Mouse (Mus musculus): ENCODE results near the gene Kif5a. TPM values are rescaled to one million over a fixed set of nuclear protein-coding genes. Genes with fewer than 3 reads are reported as not detected.

The Kif5a gene
- total and polyA plus RNA-seq, 3 experiments: 0.34 to 2.2 (median 0.45) TPM

GRCm38 (mm10) chr10:127203106-127203505 is 60.0 kb downstream of the Kif5a start:
- Histone ChIP-seq H3K27me3 (ENCODE audit: control insufficient read depth, insufficient read depth, low read length) (no peaks in the 10 kb centered on the region), H3K4me3 (no peak overlapping the region), H3K9ac (ENCODE audit: low read depth, low read length) (no peak overlapping the region), H3K4me1 (ENCODE audit: control insufficient read depth, insufficient read depth, low read length) (no peaks in the 10 kb centered on the region), H3K36me3 (ENCODE audit: control insufficient read depth, insufficient read depth, low read length) (no peaks in the 10 kb centered on the region), H3K27ac (no peak overlapping the region), H3K79me2 (replicated peaks; ENCODE audit: control insufficient read depth, insufficient read depth, low read length) (no peaks in the 10 kb centered on the region)
- DNase-seq: no peak
- TF ChIP-seq EP300 (IDR thresholded peaks at IDR 0.05; ENCODE audit: insufficient read depth, low read depth, low read length): no peak
- TF ChIP-seq POLR2A (IDR thresholded peaks at IDR 0.05; ENCODE audit: insufficient read depth, low read depth, low read length): no peak
- TF ChIP-seq CTCF (IDR thresholded peaks at IDR 0.05): no peak
- 93% methylated on average over 3 of the region's 3 CpGs for WGBS
- intact Hi-C loops (cut with DNase I): no loop called here

DNA sequence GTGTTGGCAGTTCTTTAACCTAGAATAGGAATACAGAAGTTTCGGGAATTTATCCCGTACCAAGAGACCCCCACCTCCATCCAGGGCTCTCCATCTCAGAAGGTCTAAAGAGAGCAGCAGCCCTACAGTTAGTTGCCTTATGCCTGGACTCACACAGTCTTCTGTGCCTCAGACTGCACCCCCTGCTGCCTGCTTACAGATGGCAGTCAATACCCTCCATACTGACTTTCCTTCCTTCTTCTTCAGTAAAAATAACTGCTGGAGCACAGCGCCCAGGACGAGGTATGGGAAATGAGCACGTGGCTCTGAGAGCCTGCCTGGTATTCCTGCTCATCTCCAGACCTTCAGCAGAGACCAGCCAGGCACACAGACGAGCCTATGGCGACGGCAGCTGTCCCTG is 62.9 kb downstream of the Kif5a start:
- H3K79me2 ChIP-seq (replicated peaks; ENCODE audit: control insufficient read depth, insufficient read depth, low read length): no peaks in the 10 kb centered on the region
- H3K4me3 ChIP-seq: no peak overlapping the region
- DNase-seq: no peak
- intact Hi-C loops (cut with DNase I): no loop called here
- TF ChIP-seq CTCF (IDR thresholded peaks at IDR 0.05): no peak
- TF ChIP-seq POLR2A (IDR thresholded peaks at IDR 0.05; ENCODE audit: insufficient read depth, low read depth, low read length): no peak
- TF ChIP-seq EP300 (IDR thresholded peaks at IDR 0.05; ENCODE audit: insufficient read depth, low read depth, low read length): no peak
- WGBS: 72% methylated on average over 8 of the region's 8 CpGs
- peaks cover 1% of the 10 kb centered on the region; the same call in 1 of the 2 replicates for H3K4me1 ChIP-seq (ENCODE audit: control insufficient read depth, insufficient read depth, low read length)
- no peak overlapping the region for H3K9ac ChIP-seq (ENCODE audit: low read depth, low read length)
- H3K36me3 ChIP-seq (ENCODE audit: control insufficient read depth, insufficient read depth, low read length): no peaks in the 10 kb centered on the region
- H3K27ac ChIP-seq: no peak overlapping the region
- no peaks in the 10 kb centered on the region for H3K27me3 ChIP-seq (ENCODE audit: control insufficient read depth, insufficient read depth, low read length)

GRCm38 (mm10) chr10:127199474-127199873 is 63.7 kb downstream of the Kif5a start:
- DNase-seq: no peak
- Histone ChIP-seq H3K4me1 (ENCODE audit: control insufficient read depth, insufficient read depth, low read length) (peaks cover 1% of the 10 kb centered on the region; the same call in 1 of the 2 replicates), H3K27me3 (ENCODE audit: control insufficient read depth, insufficient read depth, low read length) (no peaks in the 10 kb centered on the region), H3K4me3 (no peak overlapping the region), H3K36me3 (ENCODE audit: control insufficient read depth, insufficient read depth, low read length) (no peaks in the 10 kb centered on the region), H3K9ac (ENCODE audit: low read depth, low read length) (no peak overlapping the region), H3K79me2 (replicated peaks; ENCODE audit: control insufficient read depth, insufficient read depth, low read length) (no peaks in the 10 kb centered on the region), H3K27ac (no peak overlapping the region)
- 84% methylated on average over 11 of the region's 11 CpGs for WGBS
- intact Hi-C loops (cut with DNase I): no loop called here
- TF ChIP-seq POLR2A (IDR thresholded peaks at IDR 0.05; ENCODE audit: insufficient read depth, low read depth, low read length) (peak; percentile 7; the same call in 1 of the 2 replicates), CTCF (IDR thresholded peaks at IDR 0.05) (no peak)

DNA sequence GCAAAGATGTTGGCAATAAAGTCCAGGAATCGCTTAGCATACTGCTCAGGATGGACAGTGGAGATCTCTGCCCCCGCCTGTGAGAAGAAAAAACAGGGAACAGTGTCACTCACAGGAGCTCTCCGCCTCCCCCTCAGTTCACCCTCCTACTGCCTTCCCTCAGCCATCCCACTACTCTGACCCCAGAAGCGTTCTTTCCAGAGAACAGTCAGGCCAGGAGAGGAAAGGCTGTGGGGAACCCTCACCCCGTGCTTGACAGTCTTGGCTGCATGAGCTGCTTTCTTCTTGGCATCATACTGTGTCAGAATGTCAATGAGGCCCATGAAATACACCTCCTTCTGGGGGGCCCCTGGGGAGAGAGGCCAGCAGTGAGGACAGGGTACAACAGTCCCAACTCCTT is 64.1 kb downstream of the Kif5a start:
- intact Hi-C loops (cut with DNase I): no loop called here
- H3K27me3 ChIP-seq (ENCODE audit: control insufficient read depth, insufficient read depth, low read length): no peaks in the 10 kb centered on the region
- H3K27ac ChIP-seq: no peak overlapping the region
- H3K4me3 ChIP-seq: no peak overlapping the region
- WGBS: 61% methylated on average over 5 of the region's 5 CpGs
- TF ChIP-seq EP300 (IDR thresholded peaks at IDR 0.05; ENCODE audit: insufficient read depth, low read depth, low read length) (no peak), POLR2A (IDR thresholded peaks at IDR 0.05; ENCODE audit: insufficient read depth, low read depth, low read length) (peak; percentile 19; the same call in 1 of the 2 replicates)
- peak in 1 of 2 experiments; percentile 21 for DNase-seq
- no peaks in the 10 kb centered on the region for H3K36me3 ChIP-seq (ENCODE audit: control insufficient read depth, insufficient read depth, low read length)
- H3K79me2 ChIP-seq (replicated peaks; ENCODE audit: control insufficient read depth, insufficient read depth, low read length): no peaks in the 10 kb centered on the region
- H3K9ac ChIP-seq (ENCODE audit: low read depth, low read length): no peak overlapping the region
- H3K4me1 ChIP-seq (ENCODE audit: control insufficient read depth, insufficient read depth, low read length): peaks cover 1% of the 10 kb centered on the region; the same call in 1 of the 2 replicates

GRCm38 (mm10) chr10:127198492-127198891 is 64.7 kb downstream of the Kif5a start:
- H3K27ac ChIP-seq: peak overlapping the region; percentile 9
- intact Hi-C loops (cut with DNase I): no loop called here
- H3K79me2 ChIP-seq (replicated peaks; ENCODE audit: control insufficient read depth, insufficient read depth, low read length): no peaks in the 10 kb centered on the region
- no peak for TF ChIP-seq CTCF (IDR thresholded peaks at IDR 0.05)
- TF ChIP-seq POLR2A (IDR thresholded peaks at IDR 0.05; ENCODE audit: insufficient read depth, low read depth, low read length): no peak
- no peak for TF ChIP-seq EP300 (IDR thresholded peaks at IDR 0.05; ENCODE audit: insufficient read depth, low read depth, low read length)
- WGBS: 47% methylated on average over 2 of the region's 2 CpGs
- H3K4me1 ChIP-seq (ENCODE audit: control insufficient read depth, insufficient read depth, low read length): peaks cover 1% of the 10 kb centered on the region; the same call in 1 of the 2 replicates
- H3K9ac ChIP-seq (ENCODE audit: low read depth, low read length): no peak overlapping the region
- H3K36me3 ChIP-seq (ENCODE audit: control insufficient read depth, insufficient read depth, low read length): no peaks in the 10 kb centered on the region
- no peaks in the 10 kb centered on the region for H3K27me3 ChIP-seq (ENCODE audit: control insufficient read depth, insufficient read depth, low read length)
- no peak overlapping the region for H3K4me3 ChIP-seq
- peak in 1 of 2 experiments; percentile 22 for DNase-seq

DNA sequence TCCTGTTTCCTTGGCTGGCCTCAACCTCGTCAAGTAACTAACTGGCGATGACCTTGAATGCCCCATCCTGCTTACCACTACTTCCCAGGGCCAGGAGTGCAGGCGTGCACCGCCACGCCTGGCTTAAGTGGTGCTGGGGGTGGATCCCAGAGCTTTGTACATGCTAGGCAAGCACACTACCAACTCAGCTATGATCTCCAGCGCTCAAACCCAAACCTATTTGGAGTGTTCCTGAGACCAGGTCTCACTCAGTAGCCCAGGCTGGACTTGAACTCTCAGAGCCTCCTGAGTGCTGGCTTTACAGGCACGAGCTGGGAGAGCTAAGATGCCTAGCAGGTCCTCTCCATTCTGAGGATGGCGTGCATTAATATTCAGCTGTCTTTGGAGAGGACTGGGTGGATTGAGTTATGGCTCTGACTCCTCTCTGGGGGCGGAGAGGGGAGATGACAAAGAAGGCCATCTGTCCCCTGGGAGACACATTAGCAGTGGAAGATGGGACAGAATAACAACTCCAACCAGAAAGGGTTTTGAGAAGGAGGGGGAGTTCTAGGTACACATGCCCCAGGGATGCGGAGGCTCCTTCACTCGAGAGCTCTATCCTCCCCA is 65.5 kb downstream of the Kif5a start:
- H3K79me2 ChIP-seq (replicated peaks; ENCODE audit: control insufficient read depth, insufficient read depth, low read length): no peaks in the 10 kb centered on the region
- no peak overlapping the region for H3K9ac ChIP-seq (ENCODE audit: low read depth, low read length)
- peaks cover 1% of the 10 kb centered on the region; the same call in 1 of the 2 replicates for H3K4me1 ChIP-seq (ENCODE audit: control insufficient read depth, insufficient read depth, low read length)
- DNase-seq: peak in 1 of 2 experiments; percentile 18
- H3K4me3 ChIP-seq: no peak overlapping the region
- H3K27me3 ChIP-seq (ENCODE audit: control insufficient read depth, insufficient read depth, low read length): no peaks in the 10 kb centered on the region
- TF ChIP-seq POLR2A (IDR thresholded peaks at IDR 0.05; ENCODE audit: insufficient read depth, low read depth, low read length) (no peak), CTCF (IDR thresholded peaks at IDR 0.05) (no peak), EP300 (IDR thresholded peaks at IDR 0.05; ENCODE audit: insufficient read depth, low read depth, low read length) (no peak)
- 71% methylated on average over 11 of the region's 11 CpGs for WGBS
- peak overlapping the region; percentile 91 for H3K27ac ChIP-seq
- intact Hi-C loops (cut with DNase I): no loop called here
- H3K36me3 ChIP-seq (ENCODE audit: control insufficient read depth, insufficient read depth, low read length): no peaks in the 10 kb centered on the region
